Mouse (Mus musculus) hindbrain, embryonic 13.5 days (tissue): Measurements from ENCODE around the gene Gm10944. TPM values are rescaled to one million over a fixed set of nuclear protein-coding genes. Genes with fewer than 3 reads are reported as not detected.

ENCODE experiments used
- ATAC-seq: fragments of 200-750 bp; cut with Nextera tagmentation; 2 replicates; pipeline ENCODE4 v1.8.0; 2017; ENCODE audit warnings: moderate TSS enrichment; ENCODE audit not compliant: low FRiP score
- H3K27ac ChIP-seq: fragments of 300-500 bp; sonication (generic); 2 replicates; pipeline ENCODE4 v1.5.1; 2015; ENCODE audit warnings: inconsistent platforms, mild to moderate bottlenecking, moderate library complexity
- H3K27me3 ChIP-seq: fragments of 300-500 bp; sonication (generic); 2 replicates; pipeline ENCODE4 v1.6.1; 2015; ENCODE audit warnings: mild to moderate bottlenecking, inconsistent platforms
- H3K36me3 ChIP-seq: fragments of 300-500 bp; sonication (generic); 2 replicates; pipeline ENCODE4 v1.6.1; 2015; ENCODE audit warnings: mild to moderate bottlenecking, inconsistent platforms
- H3K4me1 ChIP-seq: fragments of 300-500 bp; sonication (generic); replicated peaks from 2 replicates; pipeline ENCODE4 v1.6.1; 2015; ENCODE audit warnings: inconsistent platforms
- H3K4me2 ChIP-seq: fragments of 300-500 bp; sonication (generic); 2 replicates; pipeline ENCODE4 v1.6.1; 2015; ENCODE audit warnings: inconsistent platforms, mild to moderate bottlenecking, moderate library complexity
- H3K4me3 ChIP-seq: fragments of 300-500 bp; sonication (generic); 2 replicates; pipeline ENCODE4 v1.5.1; 2015; ENCODE audit warnings: mild to moderate bottlenecking, inconsistent platforms
- H3K9ac ChIP-seq: fragments of 300-500 bp; sonication (generic); 2 replicates; pipeline ENCODE4 v1.6.1; 2015; ENCODE audit warnings: mild to moderate bottlenecking, inconsistent platforms
- H3K9me3 ChIP-seq: fragments of 300-500 bp; sonication (generic); 2 replicates; pipeline ENCODE4 v1.6.1; 2016; ENCODE audit warnings: inconsistent platforms
- WGBS: fragments of 180-500 bp; shearing (Covaris S2); methylation state at CpG from one replicate; pipeline ENCODE4 v1.1.7; 2015; 5-methylcytosine and 5-hydroxymethylcytosine counted together
- polyA plus RNA-seq: library from polyadenylated mRNA; unstranded; fragments of >200 nt; fragmentation: Nextera tagmentation; extraction: Ambion mirVana; gene quantifications from 2 replicates; pipeline ENCODE4 v1.2.1, GENCODE M21; 2015

The Gm10944 gene
- polyA plus RNA-seq, result not detected in 2 replicates

DNA sequence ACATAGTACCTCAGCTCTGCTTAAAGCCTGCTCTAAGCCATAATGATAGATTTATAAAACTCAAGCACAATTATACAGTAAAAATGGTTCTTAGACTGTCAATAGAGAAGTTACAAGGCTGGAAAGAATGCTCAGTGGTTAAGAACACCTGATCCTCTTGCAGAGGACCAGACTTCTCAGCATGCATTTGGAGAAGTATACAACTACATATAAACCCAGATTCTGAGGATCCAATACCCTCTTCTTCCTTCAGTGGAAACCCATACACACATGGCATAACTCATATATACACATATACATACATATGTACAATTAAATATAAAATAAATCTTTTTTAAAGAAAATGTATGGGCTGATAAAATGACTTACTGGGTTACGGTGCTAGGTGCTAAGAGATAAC is at the start of gene Gm10944:
TSS of gene Gm10944 (plus strand) at position 301 of the 400 bp plus-strand sequence.
- Histone ChIP-seq H3K27ac (no peak within 1 kb of the TSS), H3K27me3 (no peaks in the 10 kb centered on the region), H3K4me1 (no peaks in the 10 kb centered on the region), H3K9ac (no peak within 1 kb of the TSS), H3K4me3 (no peak within 1 kb of the TSS), H3K4me2 (no peak within 1 kb of the TSS), H3K36me3 (no peaks in the 10 kb centered on the region), H3K9me3 (no peaks in the 10 kb centered on the region)
- ATAC-seq, result no peak
- 94% methylated on average over 1 of the region's 1 CpGs for WGBS

- H3K27me3 ChIP-seq, result no peaks in the 10 kb centered on the region
- no peaks in the 10 kb centered on the region for H3K36me3 ChIP-seq
- H3K4me2 ChIP-seq, result no peak overlapping the region
- H3K4me1 ChIP-seq, result no peaks in the 10 kb centered on the region
- no peak overlapping the region for H3K4me3 ChIP-seq
- no peak overlapping the region for H3K9ac ChIP-seq
- ATAC-seq, result no peak
- no peak overlapping the region for H3K27ac ChIP-seq
- no peaks in the 10 kb centered on the region for H3K9me3 ChIP-seq
These were observed 25.2 kb upstream of the Gm10944 start for GRCm38 (mm10) chr10:10655991-10656390.

GRCm38 (mm10) chr10:10656621-10657020 is 24.5 kb upstream of the Gm10944 start:
- no peak overlapping the region for H3K9ac ChIP-seq
- H3K27me3 ChIP-seq, result no peaks in the 10 kb centered on the region
- H3K4me1 ChIP-seq, result no peaks in the 10 kb centered on the region
- H3K9me3 ChIP-seq, result no peaks in the 10 kb centered on the region
- WGBS, result 89% methylated on average over 4 of the region's 4 CpGs
- H3K4me3 ChIP-seq, result no peak overlapping the region
- H3K4me2 ChIP-seq, result no peak overlapping the region
- H3K36me3 ChIP-seq, result no peaks in the 10 kb centered on the region
- no peak overlapping the region for H3K27ac ChIP-seq
- ATAC-seq, result no peak

- H3K36me3 ChIP-seq, result no peaks in the 10 kb centered on the region
- no peaks in the 10 kb centered on the region for H3K27me3 ChIP-seq
- H3K9me3 ChIP-seq, result no peaks in the 10 kb centered on the region
- WGBS, result 83% methylated on average over 3 of the region's 3 CpGs
- ATAC-seq, result no peak
- no peak overlapping the region for H3K4me3 ChIP-seq
- no peaks in the 10 kb centered on the region for H3K4me1 ChIP-seq
- no peak overlapping the region for H3K4me2 ChIP-seq
- H3K27ac ChIP-seq, result no peak overlapping the region
- no peak overlapping the region for H3K9ac ChIP-seq
These were observed 22.0 kb upstream of the Gm10944 start for GRCm38 (mm10) chr10:10659161-10659560.

DNA sequence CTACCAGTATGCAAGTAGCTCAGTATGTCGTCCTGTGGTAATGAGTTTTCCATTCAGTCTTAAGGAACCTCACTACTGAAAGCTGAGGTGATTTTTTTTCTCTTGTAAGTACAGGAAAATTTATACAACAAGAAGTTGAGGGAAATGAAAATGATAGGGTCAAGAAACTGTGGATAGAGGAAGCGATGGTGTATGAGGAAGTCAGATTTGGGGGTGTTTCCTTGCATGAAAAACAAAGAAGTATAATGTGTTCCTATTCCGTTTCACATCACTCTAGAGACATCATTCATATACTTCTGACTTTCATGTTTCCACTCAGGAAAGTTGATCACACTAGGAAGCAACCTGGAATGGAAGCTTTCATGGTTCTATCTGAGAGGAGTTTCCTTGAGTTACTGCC is 21.2 kb upstream of the Gm10944 start:
- ATAC-seq, result no peak
- WGBS, result 81% methylated on average over 3 of the region's 3 CpGs

GRCm38 (mm10) chr10:10688907-10689667 is 7.9 kb downstream of the Gm10944 start:
- no peaks in the 10 kb centered on the region for H3K9me3 ChIP-seq
- H3K36me3 ChIP-seq, result no peaks in the 10 kb centered on the region
- peak overlapping the region; percentile 53 for H3K4me3 ChIP-seq
- peak; percentile 87 for ATAC-seq
- peak overlapping the region; percentile 75 for H3K9ac ChIP-seq
- no peaks in the 10 kb centered on the region for H3K27me3 ChIP-seq
- no peak overlapping the region for H3K27ac ChIP-seq
- 1% methylated on average over 35 of the region's 35 CpGs for WGBS
- H3K4me2 ChIP-seq, result peak overlapping the region; percentile 97
- peaks cover 13% of the 10 kb centered on the region for H3K4me1 ChIP-seq

More for the DNA sequence above, 21.2 kb upstream of the Gm10944 start:
- Histone ChIP-seq H3K4me1 (no peaks in the 10 kb centered on the region), H3K9me3 (no peaks in the 10 kb centered on the region), H3K27ac (no peak overlapping the region), H3K27me3 (no peaks in the 10 kb centered on the region), H3K9ac (no peak overlapping the region), H3K4me2 (no peak overlapping the region), H3K36me3 (no peaks in the 10 kb centered on the region), H3K4me3 (no peak overlapping the region)

- no peaks in the 10 kb centered on the region for H3K9me3 ChIP-seq
- no peak overlapping the region for H3K27ac ChIP-seq
- H3K27me3 ChIP-seq, result no peaks in the 10 kb centered on the region
- H3K9ac ChIP-seq, result peak overlapping the region; percentile 75
- H3K36me3 ChIP-seq, result no peaks in the 10 kb centered on the region
- 7% methylated on average over 11 of the region's 11 CpGs for WGBS
- peaks cover 13% of the 10 kb centered on the region for H3K4me1 ChIP-seq
- ATAC-seq, result peak; percentile 69
- peak overlapping the region; percentile 53 for H3K4me3 ChIP-seq
- peak overlapping the region; percentile 97 for H3K4me2 ChIP-seq
These were observed 8.6 kb downstream of the Gm10944 start for GRCm38 (mm10) chr10:10689668-10690223.

DNA sequence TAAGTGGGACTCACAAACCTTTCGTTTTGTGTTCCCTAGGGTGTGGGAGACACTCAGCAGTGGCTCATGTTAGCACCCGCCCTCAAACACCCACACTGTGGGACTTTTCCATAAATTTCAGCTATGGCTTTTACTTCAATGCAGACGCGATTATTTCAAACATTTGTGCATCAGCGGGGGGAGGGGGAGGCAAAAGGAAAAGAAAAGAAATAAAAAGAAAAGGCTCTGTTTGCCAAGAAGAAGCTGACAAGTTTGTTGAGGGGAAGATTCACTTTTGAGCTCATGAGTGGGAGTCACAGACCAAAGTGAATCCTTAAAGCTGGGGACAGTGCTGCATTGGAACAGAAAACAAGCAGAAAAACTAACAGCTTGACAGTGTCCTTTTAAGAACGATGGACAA is 16.3 kb downstream of the Gm10944 start:
- Histone ChIP-seq H3K4me3 (no peak overlapping the region), H3K9ac (no peak overlapping the region), H3K4me2 (no peak overlapping the region), H3K9me3 (no peaks in the 10 kb centered on the region), H3K4me1 (no peaks in the 10 kb centered on the region), H3K27ac (no peak overlapping the region), H3K36me3 (no peaks in the 10 kb centered on the region), H3K27me3 (no peaks in the 10 kb centered on the region)
- no peak for ATAC-seq
- 74% methylated on average over 6 of the region's 6 CpGs for WGBS

- 56% methylated on average over 1 of the region's 1 CpGs for WGBS
- no peaks in the 10 kb centered on the region for H3K4me1 ChIP-seq
- H3K4me3 ChIP-seq, result no peak overlapping the region
- H3K36me3 ChIP-seq, result no peaks in the 10 kb centered on the region
- H3K27me3 ChIP-seq, result no peaks in the 10 kb centered on the region
- ATAC-seq, result no peak
- no peak overlapping the region for H3K4me2 ChIP-seq
- H3K27ac ChIP-seq, result no peak overlapping the region
- H3K9ac ChIP-seq, result no peak overlapping the region
- H3K9me3 ChIP-seq, result no peaks in the 10 kb centered on the region
These were observed 19.8 kb downstream of the Gm10944 start for GRCm38 (mm10) chr10:10700903-10701302.

DNA sequence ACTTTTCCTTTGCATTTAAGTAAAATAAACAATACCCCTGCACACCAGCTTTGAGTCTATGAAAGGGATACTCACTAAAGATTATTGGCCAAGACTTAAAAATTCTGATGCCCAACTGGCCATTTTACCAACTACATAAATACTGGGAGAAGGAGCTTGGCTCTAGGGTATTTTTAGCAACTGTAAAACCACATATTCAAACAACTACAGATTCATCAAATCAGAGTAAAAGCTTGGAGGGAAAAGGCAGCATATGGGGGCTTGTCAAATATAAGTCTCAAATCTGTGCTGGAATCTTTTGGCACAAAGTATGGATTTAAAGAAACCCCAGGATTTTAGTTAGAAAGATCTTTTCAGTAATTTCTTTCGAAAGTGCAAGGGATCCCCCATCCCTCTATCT is 20.2 kb downstream of the Gm10944 start:
- Histone ChIP-seq H3K4me1 (no peaks in the 10 kb centered on the region), H3K27ac (no peak overlapping the region), H3K4me2 (no peak overlapping the region), H3K36me3 (no peaks in the 10 kb centered on the region), H3K4me3 (no peak overlapping the region), H3K9me3 (no peaks in the 10 kb centered on the region), H3K9ac (no peak overlapping the region), H3K27me3 (no peaks in the 10 kb centered on the region)
- ATAC-seq, result no peak
- WGBS, result 89% methylated on average over 1 of the region's 1 CpGs

DNA sequence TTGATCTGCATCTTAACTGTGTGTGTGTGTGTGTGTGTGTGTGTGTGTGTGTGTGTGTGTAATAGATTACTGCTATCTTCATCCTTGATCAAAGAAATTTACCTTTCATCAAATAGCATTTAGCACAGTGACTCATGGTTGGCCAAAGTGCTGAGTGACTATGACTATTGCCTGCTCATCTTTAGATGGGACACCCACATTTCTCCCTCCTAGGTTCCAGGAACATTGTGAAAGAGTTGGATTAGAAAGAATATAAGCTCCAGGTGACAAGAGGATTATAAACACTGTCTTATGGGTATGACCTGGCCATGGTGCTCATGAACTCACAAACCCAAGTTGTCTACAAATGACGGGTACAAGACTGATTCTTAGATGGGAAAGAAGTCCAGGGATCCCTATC is 26.9 kb downstream of the Gm10944 start:
- H3K27me3 ChIP-seq, result no peaks in the 10 kb centered on the region
- H3K36me3 ChIP-seq, result no peaks in the 10 kb centered on the region
- no peak overlapping the region for H3K27ac ChIP-seq
- H3K9me3 ChIP-seq, result no peaks in the 10 kb centered on the region
- H3K4me1 ChIP-seq, result no peaks in the 10 kb centered on the region
- no peak for ATAC-seq
- no peak overlapping the region for H3K4me3 ChIP-seq
- H3K9ac ChIP-seq, result no peak overlapping the region
- WGBS, result 79% methylated on average over 1 of the region's 1 CpGs
- H3K4me2 ChIP-seq, result no peak overlapping the region

DNA sequence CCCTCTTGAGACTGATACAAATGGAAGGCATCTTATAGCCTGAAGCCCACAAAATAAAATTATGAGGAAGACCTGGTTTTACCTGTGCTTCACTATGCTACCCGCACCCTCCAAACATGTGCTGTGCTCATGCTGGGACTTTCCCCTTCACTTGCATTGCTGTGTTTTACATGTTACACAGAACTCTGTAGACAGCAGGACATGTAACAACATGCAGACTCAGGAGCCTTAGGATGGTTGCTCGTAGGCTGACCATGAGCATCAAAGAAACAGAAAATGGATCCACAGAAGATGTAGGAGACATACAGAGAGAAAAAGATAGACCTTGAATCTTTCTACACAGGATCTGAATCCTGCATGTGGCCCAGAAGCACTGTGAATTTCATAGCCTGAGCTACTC is 29.2 kb downstream of the Gm10944 start:
- no peak for ATAC-seq
- 95% methylated on average over 2 of the region's 2 CpGs for WGBS
- Histone ChIP-seq H3K9ac (no peak overlapping the region), H3K36me3 (no peaks in the 10 kb centered on the region), H3K9me3 (no peaks in the 10 kb centered on the region), H3K27ac (no peak overlapping the region), H3K27me3 (no peaks in the 10 kb centered on the region), H3K4me1 (no peaks in the 10 kb centered on the region), H3K4me2 (no peak overlapping the region), H3K4me3 (no peak overlapping the region)

- ATAC-seq, result no peak
- WGBS, result 84% methylated on average over 2 of the region's 2 CpGs
- no peaks in the 10 kb centered on the region for H3K4me1 ChIP-seq
- H3K9me3 ChIP-seq, result no peaks in the 10 kb centered on the region
- no peak overlapping the region for H3K9ac ChIP-seq
- H3K4me3 ChIP-seq, result no peak overlapping the region
- no peak overlapping the region for H3K27ac ChIP-seq
- H3K27me3 ChIP-seq, result no peaks in the 10 kb centered on the region
- H3K4me2 ChIP-seq, result no peak overlapping the region
- H3K36me3 ChIP-seq, result no peaks in the 10 kb centered on the region
These were observed 29.7 kb downstream of the Gm10944 start for GRCm38 (mm10) chr10:10710837-10711236.
